Mouse (Mus musculus): ENCODE measurements around the gene Serinc2.

GRCm38 (mm10) chr4:130297123-130297529 lies 18.1 kb upstream of the Serinc2 start:
- TF ChIP-seq CTCF (IDR thresholded peaks at IDR 0.05; ENCODE audit: borderline replicate concordance, control insufficient read depth, extremely low read depth, insufficient read depth, low read length, poor library complexity), result peak; percentile 56; the same call in 1 of the 2 replicates
- no peak for TF ChIP-seq POLR2A (IDR thresholded peaks at IDR 0.05; ENCODE audit: control insufficient read depth, extremely low read depth, insufficient read depth, low read length, poor library complexity)

All from thymus, adult 2 months (tissue).